Mouse (Mus musculus): ENCODE results near the gene Acer2.

Acer2 gene

GRCm38 (mm10) chr4:86874146-86874847 lies at the start of gene Acer2:
Gene Acer2, plus strand, starts transcription at chr4:86874396.
- peak; percentile 87 for DNase-seq (ENCODE audit: low read depth, low spot score)

GRCm38 (mm10) chr4:86825143-86825542 lies 49.1 kb upstream of the Acer2 start:
- no peak for DNase-seq (ENCODE audit: low read depth, low spot score)

- no peak for DNase-seq (ENCODE audit: low read depth, low spot score)
Observed at GRCm38 (mm10) chr4:86831896-86832295, 42.3 kb upstream of the Acer2 start.

GRCm38 (mm10) chr4:86841141-86841540 lies 33.1 kb upstream of the Acer2 start:
- DNase-seq (ENCODE audit: low read depth, low spot score), result peak; percentile 67

- no peak for DNase-seq (ENCODE audit: low read depth, low spot score)
Observed at GRCm38 (mm10) chr4:86845384-86845783, 28.8 kb upstream of the Acer2 start.

GRCm38 (mm10) chr4:86847246-86847645 lies 26.9 kb upstream of the Acer2 start:
- no peak for DNase-seq (ENCODE audit: low read depth, low spot score)

GRCm38 (mm10) chr4:86851331-86851730 lies 22.9 kb upstream of the Acer2 start:
- DNase-seq (ENCODE audit: low read depth, low spot score), result no peak

- peak; percentile 14 for DNase-seq (ENCODE audit: low read depth, low spot score)
Observed at GRCm38 (mm10) chr4:86852018-86852417, 22.2 kb upstream of the Acer2 start.

GRCm38 (mm10) chr4:86852813-86853590 lies 21.2 kb upstream of the Acer2 start:
- peak; percentile 31 for DNase-seq (ENCODE audit: low read depth, low spot score)

GRCm38 (mm10) chr4:86856304-86857112 lies 17.7 kb upstream of the Acer2 start:
- peak; percentile 25 for DNase-seq (ENCODE audit: low read depth, low spot score)

- peak; percentile 95 for DNase-seq (ENCODE audit: low read depth, low spot score)
Observed at GRCm38 (mm10) chr4:86857113-86858069, 16.8 kb upstream of the Acer2 start, which contains the start of gene Rps6. Gene Rps6, minus strand, starts transcription at chr4:86857412.

GRCm38 (mm10) chr4:86858070-86858440 lies 16.1 kb upstream of the Acer2 start:
- no peak for DNase-seq (ENCODE audit: low read depth, low spot score)

GRCm38 (mm10) chr4:86864087-86864486 lies 10.1 kb upstream of the Acer2 start:
- DNase-seq (ENCODE audit: low read depth, low spot score), result no peak

- DNase-seq (ENCODE audit: low read depth, low spot score), result peak; percentile 63
Observed at GRCm38 (mm10) chr4:86871988-86872387, 2.2 kb upstream of the Acer2 start.

- DNase-seq (ENCODE audit: low read depth, low spot score), result no peak
Observed at GRCm38 (mm10) chr4:86873072-86873471, 1.1 kb upstream of the Acer2 start.

- DNase-seq (ENCODE audit: low read depth, low spot score), result no peak
Observed at GRCm38 (mm10) chr4:86879477-86879876, 5.3 kb downstream of the Acer2 start.

- no peak for DNase-seq (ENCODE audit: low read depth, low spot score)
Observed at GRCm38 (mm10) chr4:86881178-86881577, 7.0 kb downstream of the Acer2 start.

GRCm38 (mm10) chr4:86882413-86882812 lies 8.2 kb downstream of the Acer2 start:
- no peak for DNase-seq (ENCODE audit: low read depth, low spot score)

GRCm38 (mm10) chr4:86884945-86885344 lies 10.7 kb downstream of the Acer2 start:
- DNase-seq (ENCODE audit: low read depth, low spot score), result peak; percentile 64

GRCm38 (mm10) chr4:86885790-86886159 lies 11.6 kb downstream of the Acer2 start:
- peak; percentile 35 for DNase-seq (ENCODE audit: low read depth, low spot score)
